Mouse (Mus musculus) c-Kit-positive CD71-positive TER-119-positive erythroid progenitor cells, embryonic 14.5 days (primary cell): ENCODE measurements around the gene Pafah1b1.

ENCODE experiments used
- DNase-seq: peaks from one replicate; pipeline ENCODE4 v3.0.0-alpha.2; 2013; ENCODE audit warnings: low spot score

The Pafah1b1 gene

DNA sequence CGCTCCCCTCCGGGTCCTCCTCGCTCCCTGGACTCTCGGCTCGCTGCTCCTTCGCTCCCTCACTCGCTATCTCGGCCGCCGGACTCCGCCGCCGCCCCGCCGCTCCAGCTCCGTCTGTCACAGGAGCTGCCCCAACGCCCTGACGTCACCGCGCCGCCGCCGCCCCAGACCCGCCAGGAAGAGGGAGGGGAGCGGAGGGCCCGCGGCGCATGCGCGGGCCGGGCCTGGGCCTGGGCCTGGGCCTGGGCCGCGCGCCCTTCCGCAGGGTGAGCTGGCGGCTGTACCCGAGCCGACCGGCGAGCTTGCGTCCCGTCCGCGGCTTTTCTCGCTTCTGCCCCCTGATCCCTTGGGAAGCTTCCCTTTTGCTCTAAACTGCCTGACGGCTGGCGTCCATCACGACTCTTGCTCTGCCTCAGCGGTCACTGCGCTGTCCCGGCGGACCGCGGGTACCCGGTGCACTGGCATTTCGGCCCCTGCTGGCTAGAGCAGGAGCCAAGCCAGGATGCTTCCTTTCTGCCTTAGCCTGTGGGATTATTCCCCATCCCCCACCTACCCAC, at the start of gene Pafah1b1:
Pafah1b1 (minus strand) TSS at position 436 of the 557 bp plus-strand sequence.
- DNase-seq = peak; percentile 88

DNA sequence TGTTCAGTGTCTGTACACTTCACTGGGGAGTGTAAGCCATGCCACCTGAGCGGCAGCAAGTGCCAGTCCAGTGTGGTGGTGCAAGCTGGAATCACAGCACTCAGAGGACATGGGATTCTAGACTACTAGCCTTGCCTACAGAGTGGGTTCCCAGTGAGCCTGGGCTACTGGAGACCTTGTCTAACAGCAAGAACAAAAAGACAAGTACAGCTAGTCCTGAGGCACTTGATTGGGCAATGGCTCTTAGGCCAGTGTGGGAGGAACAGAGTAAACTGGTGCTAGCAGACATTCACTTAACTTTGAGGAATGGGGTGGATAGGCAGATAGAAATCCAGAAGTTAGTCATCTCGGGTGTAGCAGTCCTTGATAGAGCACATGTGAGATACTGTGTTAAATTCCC, 47.9 kb upstream of the Pafah1b1 start:
- DNase-seq = no peak

DNA sequence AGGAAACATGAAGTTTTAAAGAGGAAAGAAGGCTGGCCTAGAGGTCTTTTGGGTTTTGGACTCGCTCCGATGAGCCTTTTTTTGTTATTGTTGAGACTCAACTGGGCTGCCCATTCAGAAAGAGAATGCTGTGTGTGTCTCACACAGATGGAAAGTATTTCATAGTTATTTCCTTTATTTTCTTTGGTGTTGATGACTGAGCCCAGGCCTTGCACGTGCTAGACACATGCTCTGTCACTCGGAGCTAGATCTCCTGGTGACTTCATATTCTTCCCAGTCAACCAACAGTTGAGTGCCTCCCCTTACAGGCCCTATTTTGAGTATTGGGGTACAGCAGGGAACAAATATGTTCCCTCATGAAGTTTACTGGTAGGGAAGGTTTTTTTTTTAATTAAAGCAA, 47.2 kb upstream of the Pafah1b1 start:
- no peak for DNase-seq

DNA sequence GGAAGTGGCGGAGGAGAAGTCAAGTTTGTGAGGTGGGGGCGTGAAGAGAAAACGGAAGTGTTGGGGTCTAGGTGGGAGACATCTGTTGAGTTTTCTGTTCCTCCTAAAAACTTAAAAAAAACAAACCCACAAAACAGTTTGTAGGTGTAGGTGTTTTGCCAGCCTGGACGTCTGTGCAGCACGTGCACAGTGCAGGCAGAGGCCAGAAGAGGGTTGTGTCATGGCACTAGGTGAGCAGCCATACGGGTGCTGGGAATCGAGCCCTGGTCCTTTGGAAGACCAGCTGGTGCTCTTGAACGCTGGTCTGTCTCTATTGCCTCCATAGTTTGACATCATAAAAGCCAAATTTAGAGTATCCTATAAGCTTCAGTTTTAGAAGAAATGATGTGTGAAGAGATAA, 46.8 kb upstream of the Pafah1b1 start:
- DNase-seq = no peak

DNA sequence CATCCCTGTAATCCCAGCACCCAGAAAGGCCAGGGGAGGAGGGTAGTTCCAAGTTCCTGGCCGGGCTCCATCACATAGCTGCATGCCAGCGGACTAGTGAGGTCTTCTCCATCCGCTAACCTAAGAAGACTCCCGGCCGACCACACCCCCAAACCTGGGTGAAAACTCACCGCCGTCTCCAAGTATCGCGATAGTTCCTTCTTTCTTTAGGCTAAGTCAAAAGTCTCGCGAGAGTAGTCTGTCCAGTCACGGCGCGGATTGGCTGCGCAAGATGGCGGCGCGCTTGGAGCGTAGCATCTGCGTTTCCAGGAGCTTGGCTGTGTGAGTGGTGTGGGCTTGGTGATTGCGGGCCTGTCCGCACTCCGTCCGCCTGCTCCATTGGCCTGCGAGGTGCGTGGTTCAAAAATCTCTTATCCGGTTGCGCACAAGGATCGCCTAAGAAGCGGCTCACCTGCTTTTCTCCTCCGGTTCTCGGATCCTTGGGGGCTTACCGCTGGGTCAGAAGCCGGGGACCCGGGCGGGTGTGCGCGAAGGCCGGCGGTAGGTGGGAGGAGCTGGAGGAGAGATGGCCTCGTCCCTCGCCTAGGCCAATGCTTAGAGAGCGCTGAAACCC, 46.2 kb upstream of the Pafah1b1 start, which contains the start of gene Mettl16:
Mettl16 (plus strand) TSS at position 236 of the 613 bp plus-strand sequence.
- peak; percentile 97 for DNase-seq

DNA sequence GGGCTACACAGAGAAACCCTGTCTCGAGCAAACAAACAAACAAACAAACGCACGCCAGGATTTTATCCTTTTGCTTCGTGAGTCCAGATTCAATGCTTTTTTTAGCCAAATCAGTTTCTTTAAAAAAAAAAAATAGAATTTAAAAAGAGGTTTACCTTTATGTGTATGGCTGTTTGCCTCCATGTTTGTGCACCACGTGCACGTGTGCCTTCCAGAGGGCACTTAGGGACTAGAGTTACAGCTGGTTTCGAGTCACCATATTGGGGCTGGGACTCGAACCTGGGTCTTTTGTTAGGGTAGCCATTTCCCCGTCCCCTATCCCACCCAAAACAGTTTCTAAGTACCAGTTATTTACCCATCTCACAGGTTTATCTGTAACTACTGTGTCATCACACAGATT, 45.6 kb upstream of the Pafah1b1 start:
- DNase-seq = no peak

DNA sequence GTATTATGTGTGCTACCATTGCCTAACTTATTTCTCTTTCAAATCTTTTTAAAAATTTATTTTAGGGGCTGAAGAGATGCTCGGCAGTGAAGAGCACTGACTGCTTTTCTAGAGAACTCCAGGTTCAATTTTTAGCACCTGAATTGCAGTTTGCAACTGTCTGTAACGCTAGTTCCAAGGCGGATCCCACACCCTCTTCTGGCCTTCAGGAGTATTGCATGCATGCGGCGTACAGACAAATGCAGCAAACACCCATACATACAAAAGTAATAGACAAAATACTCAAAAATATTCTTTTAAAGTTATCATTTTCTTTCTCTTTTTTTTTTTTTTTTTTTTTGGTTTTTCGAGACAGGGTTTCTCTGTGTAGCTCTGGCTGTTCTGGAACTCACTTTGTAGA, 43.6 kb upstream of the Pafah1b1 start:
- DNase-seq = peak; percentile 53

DNA sequence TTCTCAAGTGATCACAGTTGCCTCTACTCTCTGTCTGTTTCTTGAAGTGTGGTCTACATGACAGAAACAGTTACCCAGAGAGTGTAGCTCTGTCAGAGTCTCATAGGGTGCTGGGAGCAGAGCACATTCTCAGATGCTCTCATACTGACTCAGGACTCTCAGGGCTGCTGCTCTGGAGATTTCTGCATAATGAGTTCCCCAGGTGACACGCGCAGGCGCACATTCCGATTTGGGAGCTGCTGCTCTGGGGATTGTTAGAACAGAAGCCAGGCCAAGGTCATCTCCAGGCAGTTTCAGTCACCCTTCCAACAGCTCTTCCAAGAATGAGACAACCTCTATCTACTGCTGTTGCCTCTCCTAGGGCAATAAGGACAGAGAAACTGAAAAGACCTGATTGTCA, 43.0 kb upstream of the Pafah1b1 start:
- DNase-seq = no peak

DNA sequence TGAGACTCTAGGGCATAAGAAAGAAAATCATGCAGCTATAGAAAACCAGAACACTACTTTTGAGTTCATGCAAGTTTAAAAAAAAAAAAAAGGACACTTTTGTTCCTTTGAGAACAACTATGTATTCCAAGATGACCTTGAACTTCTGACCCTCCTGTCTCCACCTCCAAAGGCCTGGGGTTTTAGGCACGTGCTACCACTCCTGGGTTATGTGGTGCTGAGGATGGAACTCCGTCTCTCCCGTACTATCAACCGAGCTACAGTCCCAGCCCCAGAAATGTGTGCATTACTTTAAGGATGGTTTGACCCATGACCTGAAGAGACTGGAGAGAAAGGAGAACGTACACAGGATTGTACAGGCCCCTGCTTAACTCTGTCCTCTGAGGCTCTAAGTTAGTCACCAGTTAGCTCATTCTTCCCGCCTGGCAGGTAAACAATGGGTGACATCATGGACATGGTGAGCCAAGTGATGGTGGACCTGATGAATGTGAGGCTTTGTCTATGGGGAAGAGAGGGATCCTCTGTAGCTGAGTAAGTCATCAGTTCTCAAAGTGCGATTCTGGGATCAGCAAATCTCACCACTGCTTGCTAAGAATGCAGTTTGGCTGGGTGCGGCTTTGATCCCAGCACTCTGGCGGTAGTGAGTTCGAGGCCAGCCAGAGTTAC, 39.6 kb upstream of the Pafah1b1 start:
- no peak for DNase-seq

DNA sequence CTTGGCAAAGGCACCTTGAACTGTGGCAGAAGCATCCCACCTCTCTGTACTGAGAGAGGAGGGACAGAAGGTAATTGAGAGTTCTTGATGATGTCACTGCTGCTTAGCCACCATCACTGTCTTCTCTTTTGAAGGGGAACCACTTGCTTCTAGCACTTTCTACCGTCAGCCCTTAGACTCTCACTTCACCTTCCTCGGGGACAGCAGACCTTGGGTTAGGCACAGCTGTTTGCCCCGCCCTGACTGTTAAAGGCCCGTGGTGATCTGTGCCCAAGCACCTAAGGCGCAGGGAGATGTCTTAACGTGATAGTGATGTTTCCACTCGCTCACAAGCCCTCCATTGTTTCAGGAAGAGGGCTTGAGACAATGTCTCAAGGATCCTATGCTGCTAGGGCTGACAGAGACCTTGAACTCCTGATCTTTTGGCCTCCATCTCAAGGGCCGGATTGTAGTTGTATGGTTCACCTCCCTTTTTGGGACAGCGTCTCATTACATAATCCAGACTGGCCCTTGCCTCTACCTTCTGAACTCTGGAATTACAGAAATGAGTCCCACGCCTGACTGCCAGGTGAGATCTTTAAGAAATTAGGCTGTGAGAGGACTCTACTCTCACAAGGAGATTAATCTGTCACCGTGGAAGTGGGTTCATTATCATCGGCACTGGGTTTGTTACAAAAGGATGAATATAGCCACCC, 36.7 kb upstream of the Pafah1b1 start:
- no peak for DNase-seq

DNA sequence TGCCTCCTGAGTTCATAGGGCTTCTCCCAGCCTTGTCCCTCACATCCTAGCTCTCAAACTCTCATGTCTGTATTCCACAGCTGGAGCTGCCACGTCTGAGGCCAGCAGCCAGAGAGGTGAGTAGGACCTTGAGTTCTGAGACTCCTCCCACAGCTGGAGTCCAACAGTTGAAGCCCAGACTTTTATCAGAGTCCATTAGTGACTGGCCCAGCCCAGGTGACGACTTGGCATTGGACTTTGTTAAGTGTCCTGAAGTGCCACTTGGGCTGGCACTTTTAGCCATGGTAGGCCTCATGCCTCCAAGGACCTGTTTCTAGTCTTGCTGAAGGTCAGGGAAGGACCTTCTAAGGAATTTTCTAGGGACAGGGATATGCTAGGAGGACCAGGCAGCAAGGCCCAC, 32.2 kb upstream of the Pafah1b1 start:
- DNase-seq = no peak

DNA sequence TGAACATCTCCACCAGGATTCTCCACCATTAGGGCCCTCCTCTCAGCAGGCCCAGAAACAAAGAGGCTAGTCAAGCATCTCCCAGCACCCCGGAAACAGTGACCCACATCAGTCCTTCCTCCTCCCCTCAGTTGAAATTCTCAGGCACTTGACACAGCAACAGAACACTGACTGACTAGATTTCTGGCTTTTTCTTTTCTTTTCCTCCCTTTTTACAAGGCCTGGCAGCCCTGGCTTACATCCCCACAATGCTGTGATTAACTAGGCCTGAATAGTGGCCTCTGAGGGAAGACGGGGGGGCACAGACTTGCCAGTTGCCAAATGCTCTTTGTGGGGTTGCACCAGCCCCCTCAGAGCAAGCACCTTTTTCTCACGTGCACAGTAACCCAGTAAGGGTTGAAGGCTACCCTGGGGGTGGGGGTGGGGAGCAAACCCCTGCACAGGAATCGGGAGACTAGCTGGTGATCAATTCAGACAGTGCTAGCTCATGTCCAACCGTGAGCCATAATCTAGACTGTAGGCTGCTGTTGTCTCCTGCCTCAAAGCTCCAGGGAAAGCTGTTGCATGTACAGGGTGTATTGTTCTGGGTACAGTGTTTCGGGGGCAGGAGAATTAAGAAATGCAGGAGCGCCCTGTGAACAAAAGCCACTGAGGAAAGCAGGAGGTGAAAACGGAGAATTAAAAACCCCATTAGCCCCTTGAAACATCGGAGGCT, 27.0 kb upstream of the Pafah1b1 start:
- no peak for DNase-seq

DNA sequence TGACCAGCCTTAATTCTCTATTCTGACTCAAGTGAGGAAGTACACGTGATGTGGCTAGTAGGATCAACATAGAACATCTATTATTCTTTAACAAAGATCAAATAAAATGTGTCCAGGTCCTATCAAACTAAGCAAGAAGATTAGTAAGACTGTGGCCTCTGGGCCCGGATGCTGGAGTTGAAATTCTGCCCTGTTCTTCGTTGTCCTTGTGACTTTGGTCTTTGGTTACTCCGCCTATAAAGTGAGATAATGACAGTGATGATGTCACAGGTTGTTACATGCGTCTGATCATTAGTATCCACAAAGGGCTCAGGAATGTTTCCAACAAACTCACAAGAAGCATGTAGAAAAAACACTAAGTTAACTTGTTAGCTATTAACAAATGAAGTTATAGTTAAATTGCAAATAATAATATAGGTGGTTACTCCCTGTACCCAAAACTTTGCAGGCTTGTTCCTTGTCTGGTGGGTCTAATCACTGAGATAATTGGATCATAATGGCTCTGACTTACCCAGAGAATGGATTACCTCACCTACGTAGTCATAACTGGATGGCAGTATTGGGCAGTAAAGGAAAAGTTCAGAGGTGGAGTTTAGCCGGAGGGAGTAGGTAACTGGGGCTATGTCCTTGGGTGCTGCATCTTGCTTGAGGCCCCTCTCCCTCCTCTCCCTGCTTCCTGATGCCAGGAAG, 26.3 kb upstream of the Pafah1b1 start:
- no peak for DNase-seq

DNA sequence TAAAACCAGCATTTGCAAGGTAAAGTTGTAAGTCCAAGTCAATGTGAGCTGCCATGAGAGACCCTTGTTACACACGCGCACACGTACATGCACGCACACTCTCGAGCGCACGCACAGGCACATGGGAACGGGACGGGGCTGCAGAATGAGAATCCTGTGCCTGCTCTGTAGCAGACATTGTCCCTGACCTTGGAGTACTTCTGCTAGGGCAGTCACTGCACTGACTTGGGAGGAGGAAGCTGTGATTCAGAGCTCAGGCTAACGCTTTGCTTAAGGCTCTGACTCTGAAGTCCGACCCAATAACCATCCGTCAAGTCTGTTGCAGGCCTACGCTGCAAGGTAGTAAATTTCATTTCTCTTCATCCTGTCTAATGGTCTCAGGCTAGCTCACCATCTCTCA, 24.8 kb upstream of the Pafah1b1 start:
- no peak for DNase-seq

DNA sequence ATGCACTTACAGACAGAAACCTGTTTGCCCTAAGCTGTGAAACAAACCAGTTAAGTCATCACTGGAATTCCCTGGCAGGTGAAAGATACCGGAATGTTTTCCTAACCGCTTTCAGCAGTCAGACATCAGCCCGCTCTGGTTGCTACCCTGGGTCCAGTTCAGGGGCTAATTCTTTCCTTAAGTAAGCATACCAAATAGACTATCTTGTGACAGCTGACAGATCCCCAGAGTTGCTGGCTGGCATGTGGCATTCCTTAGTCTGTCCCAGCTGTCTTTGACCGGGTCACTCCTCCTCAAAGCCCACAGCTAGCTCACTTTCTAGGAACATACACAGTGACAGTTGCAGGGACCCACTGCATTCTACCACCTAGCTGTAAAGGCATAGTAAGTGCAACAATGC, 23.6 kb upstream of the Pafah1b1 start:
- DNase-seq = no peak

DNA sequence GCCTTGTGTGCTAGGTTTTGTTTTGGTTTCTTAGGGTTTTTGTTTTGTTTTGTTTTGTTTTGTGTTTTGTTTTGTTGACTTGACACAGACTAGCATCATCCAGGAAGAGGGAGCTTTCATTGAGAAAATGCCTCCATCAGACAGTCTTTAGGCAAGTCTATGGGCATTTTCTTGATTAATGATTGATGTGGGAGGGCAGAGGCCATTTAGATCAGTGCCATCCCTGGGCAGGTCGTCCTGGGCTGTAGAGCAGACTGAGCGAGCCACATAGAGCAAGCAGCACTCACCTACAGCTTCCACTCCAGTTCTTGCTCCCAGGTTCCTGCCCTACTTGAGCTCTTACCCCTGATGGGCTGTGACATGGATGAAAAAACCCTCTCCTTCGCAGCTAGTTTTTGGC, 13.4 kb upstream of the Pafah1b1 start:
- DNase-seq = no peak

DNA sequence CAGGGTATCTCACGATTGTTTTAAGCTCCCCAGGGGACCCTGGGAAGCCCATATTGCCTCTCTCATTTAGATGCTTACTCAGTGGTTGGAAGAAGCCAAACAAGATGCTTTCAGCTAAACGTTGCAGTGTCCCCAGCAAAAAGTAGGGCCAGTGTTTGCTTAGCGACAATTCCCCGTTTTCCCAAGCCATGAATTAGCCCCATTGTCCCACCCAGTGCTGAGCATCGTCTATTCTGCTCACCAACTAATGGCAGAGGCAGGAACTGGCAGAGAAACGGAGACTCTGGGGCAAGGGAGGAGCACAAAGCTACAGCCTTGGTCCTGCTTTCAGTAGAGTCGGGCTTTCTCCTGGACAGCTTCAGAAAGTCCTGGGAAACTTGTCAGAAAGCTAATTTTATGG, 10.4 kb upstream of the Pafah1b1 start:
- no peak for DNase-seq

DNA sequence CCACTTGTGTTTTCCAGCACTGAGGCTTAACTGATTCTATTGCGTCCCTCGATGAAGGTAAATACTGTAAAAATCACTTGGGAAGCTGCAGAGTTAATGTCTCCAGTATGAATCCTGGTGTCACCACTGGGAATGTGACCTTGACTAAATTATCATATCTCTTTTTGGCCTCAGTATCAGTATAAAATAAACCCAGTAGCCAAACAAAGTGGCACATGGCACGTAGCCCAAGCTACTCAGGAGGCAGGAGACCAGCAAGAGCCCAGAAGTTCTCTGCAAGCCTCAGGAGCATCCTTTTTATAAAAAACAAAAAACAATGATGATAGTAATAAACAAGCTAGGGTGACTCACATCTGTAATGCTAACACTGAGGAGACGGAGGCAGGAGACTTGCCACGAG, 711 bp upstream of the Pafah1b1 start:
- DNase-seq = no peak

DNA sequence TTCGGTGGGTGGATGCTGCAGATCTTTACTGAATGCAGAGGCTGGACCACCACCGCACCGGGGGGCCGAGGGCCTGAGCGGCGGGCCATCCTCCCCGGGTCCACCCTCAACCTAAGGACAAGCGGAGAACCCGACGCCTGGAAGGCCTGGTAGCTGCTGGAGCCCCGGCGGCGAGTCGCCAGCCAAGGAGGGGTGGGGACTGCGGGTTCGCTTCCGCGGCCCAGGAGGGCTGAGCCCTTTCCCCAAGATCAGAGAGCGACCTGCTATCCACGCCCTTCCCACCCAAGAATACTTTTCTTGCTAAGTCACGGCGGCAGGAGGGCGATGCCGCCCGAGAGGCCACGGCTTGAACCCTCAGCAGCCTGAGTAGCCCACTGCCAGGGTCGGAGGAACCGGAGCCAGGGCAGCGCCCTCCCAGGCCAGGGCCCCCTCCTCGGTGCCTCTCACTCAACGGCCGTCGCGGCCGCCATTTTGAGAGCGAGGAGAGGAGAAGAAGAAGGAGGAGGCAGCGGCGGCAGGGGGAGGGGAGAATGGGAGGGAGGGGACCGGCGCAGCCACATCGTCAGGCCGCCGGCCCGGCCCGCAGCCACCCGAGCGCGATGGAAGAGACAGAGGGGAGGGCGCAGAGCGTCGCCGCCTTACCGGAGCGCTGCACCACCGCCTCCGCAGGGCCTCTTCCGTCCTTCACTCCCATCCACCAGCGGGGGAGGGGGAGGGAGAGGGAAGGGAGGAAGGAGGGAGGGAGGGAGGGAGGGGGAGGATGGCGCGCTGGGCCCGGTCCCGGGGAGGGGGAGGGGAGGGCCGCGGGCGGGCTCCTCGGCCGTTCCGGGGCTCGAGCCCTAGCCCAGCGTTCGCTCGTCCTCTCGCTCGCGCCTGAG, 874 bp downstream of the Pafah1b1 start:
- DNase-seq = peak; percentile 77

DNA sequence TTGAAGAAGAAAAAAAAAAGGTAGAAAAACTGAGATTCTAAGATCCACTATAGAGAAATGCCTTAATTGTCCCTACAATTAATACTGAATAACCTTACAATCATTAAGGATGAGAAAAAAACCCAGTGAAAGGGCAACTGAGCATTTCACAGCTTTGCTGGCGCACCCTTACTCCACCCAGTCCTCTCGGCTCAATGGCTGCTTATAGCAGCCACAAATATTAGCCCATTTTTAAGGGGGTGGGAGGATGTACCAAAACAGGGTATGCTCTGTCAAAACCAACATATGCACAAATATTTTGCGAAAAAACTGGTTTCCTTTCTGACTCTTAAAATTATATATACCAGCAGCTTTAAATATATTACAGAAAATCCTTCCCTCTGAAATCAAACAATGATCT, 2.5 kb downstream of the Pafah1b1 start:
- DNase-seq = peak; percentile 39

DNA sequence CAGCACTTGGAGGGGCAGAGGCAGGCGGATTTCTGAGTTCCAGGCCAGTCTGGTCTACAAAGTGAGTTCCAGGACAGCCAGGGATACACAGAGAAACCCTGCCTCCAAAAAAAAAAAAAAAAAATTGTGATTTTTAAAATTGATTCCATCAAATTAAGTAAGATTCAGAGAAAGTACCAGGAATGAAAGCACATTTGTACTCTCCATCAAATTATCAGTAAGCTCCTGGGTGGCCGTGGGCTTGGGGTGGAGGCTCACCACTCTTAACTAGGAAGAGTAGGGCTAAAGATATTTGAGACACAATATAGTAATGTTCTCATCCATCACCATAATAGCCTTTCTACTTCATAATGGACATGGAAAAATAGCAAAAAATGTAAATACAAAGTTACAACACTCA, 3.3 kb downstream of the Pafah1b1 start:
- peak; percentile 51 for DNase-seq
